Mouse (Mus musculus) MEL (cell line): Measurements from ENCODE around the gene Prmt1. TPM values are rescaled to one million over a fixed set of nuclear protein-coding genes. Genes with fewer than 3 reads are reported as not detected.

Source experiments
- DNase-seq: peaks from one replicate; pipeline ENCODE4 v3.0.0; 2011; ENCODE audit warnings: low read depth, low spot score
- H3K27ac ChIP-seq: 2 replicates; pipeline ENCODE4 v1.5.1; 2012; ENCODE audit warnings: low read depth, mild to moderate bottlenecking, control low read depth, low read length, moderate library complexity; ENCODE audit not compliant: control insufficient read depth
- H3K27me3 ChIP-seq, 2 experiments: fragments of 150-350 bp in 1 of 2; sonication (generic) in 1 of 2; 2 replicates each; pipeline ENCODE4 v1.6.1; 2012; ENCODE audit warnings: low read length in 2 of 2, mild to moderate bottlenecking in 2 of 2, improper control_type of control experiment in 1 of 2, moderate library complexity in 1 of 2; ENCODE audit not compliant: insufficient read depth in 2 of 2, control insufficient read depth in 1 of 2
- H3K36me3 ChIP-seq, 2 experiments: 2 replicates each; pipeline ENCODE4 v1.6.1; 2012 to 2014; ENCODE audit warnings: low read length in 2 of 2, improper control_type of control experiment in 1 of 2, inconsistent platforms in 1 of 2, mild to moderate bottlenecking in 1 of 2; ENCODE audit not compliant: insufficient read depth in 2 of 2, control insufficient read depth in 1 of 2
- H3K4me1 ChIP-seq, 2 experiments: fragments of 150-350 bp in 1 of 2; sonication (generic) in 1 of 2; 2 replicates each; pipeline ENCODE4 v1.6.1; 2012; ENCODE audit warnings: low read length in 2 of 2, improper control_type of control experiment in 1 of 2, mild to moderate bottlenecking in 1 of 2; ENCODE audit not compliant: insufficient read depth in 2 of 2, control insufficient read depth in 1 of 2
- H3K4me3 ChIP-seq, 2 experiments: fragments of 150-350 bp in 1 of 2; sonication (generic) in 1 of 2; 2 replicates each; pipeline ENCODE4 v1.5.1; 2012; ENCODE audit warnings: low read depth in 2 of 2, low read length in 2 of 2, mild to moderate bottlenecking in 2 of 2, moderate library complexity in 2 of 2, control low read depth in 1 of 2, improper control_type of control experiment in 1 of 2; ENCODE audit not compliant: control insufficient read depth in 1 of 2, insufficient read depth in 1 of 2
- H3K79me2 ChIP-seq: 2 replicates; pipeline ENCODE4 v1.6.1; 2012; ENCODE audit warnings: mild to moderate bottlenecking, low read length, moderate library complexity; ENCODE audit not compliant: control insufficient read depth, poor library complexity, insufficient read depth
- H3K9ac ChIP-seq: 2 replicates; pipeline ENCODE4 v1.6.1; 2012; ENCODE audit warnings: low read depth, mild to moderate bottlenecking, control low read depth, low read length, moderate library complexity; ENCODE audit not compliant: control insufficient read depth, poor library complexity, severe bottlenecking
- H3K9me3 ChIP-seq: fragments of 150-350 bp; sonication (generic); replicated peaks from 2 replicates; pipeline ENCODE4 v1.6.1; 2012; ENCODE audit warnings: mild to moderate bottlenecking, low read length, improper control_type of control experiment, moderate library complexity; ENCODE audit not compliant: insufficient read depth
- BHLHE40 ChIP-seq: IDR thresholded peaks from 2 replicates; pipeline ENCODE4 v1.6.1; 2012; ENCODE audit warnings: low read depth, mild to moderate bottlenecking, inconsistent platforms, low read length, improper control_type of control experiment, borderline replicate concordance
- CTCF ChIP-seq, 3 experiments: IDR thresholded peaks in 2 of 3; conservative IDR thresholded peaks in 1 of 3; 2 replicates each; pipeline ENCODE4 v1.5.1; 2011 to 2012; ENCODE audit warnings: low read length in 3 of 3, low read depth in 2 of 3, mild to moderate bottlenecking in 2 of 3, improper control_type of control experiment in 1 of 3, inconsistent platforms in 1 of 3, mixed read lengths in 1 of 3, moderate library complexity in 1 of 3; ENCODE audit not compliant: control insufficient read depth in 1 of 3, insufficient read depth in 1 of 3, poor library complexity in 1 of 3, severe bottlenecking in 1 of 3
- E2F4 ChIP-seq: IDR thresholded peaks from 2 replicates; pipeline ENCODE4 v1.6.1; 2011; ENCODE audit warnings: low read depth, low read length, improper control_type of control experiment, borderline replicate concordance
- EP300 ChIP-seq, 2 experiments: IDR thresholded peaks; 2 replicates each; pipeline ENCODE4 v1.6.1; 2011; ENCODE audit warnings: improper control_type of control experiment in 2 of 2, low read length in 2 of 2, low read depth in 1 of 2, mild to moderate bottlenecking in 1 of 2
- GABPA ChIP-seq: IDR thresholded peaks from 2 replicates; pipeline ENCODE4 v1.6.1; 2012; ENCODE audit warnings: low read depth, mild to moderate bottlenecking, inconsistent platforms, low read length, improper control_type of control experiment, moderate library complexity
- HCFC1 ChIP-seq: IDR thresholded peaks from 2 replicates; pipeline ENCODE4 v1.6.1; 2012; ENCODE audit warnings: low read depth, mild to moderate bottlenecking, inconsistent platforms, low read length, improper control_type of control experiment, moderate library complexity
- JUND ChIP-seq: IDR thresholded peaks from 2 replicates; pipeline ENCODE4 v1.6.1; 2011; ENCODE audit warnings: low read depth, mild to moderate bottlenecking, improper control_type of control experiment, low read length
- MAFK ChIP-seq: IDR thresholded peaks from 2 replicates; pipeline ENCODE4 v1.6.1; 2011; ENCODE audit warnings: low read depth, mild to moderate bottlenecking, low read length, improper control_type of control experiment, borderline replicate concordance
- MAX ChIP-seq: IDR thresholded peaks from 2 replicates; pipeline ENCODE4 v1.6.1; 2011; ENCODE audit warnings: low read length, improper control_type of control experiment
- MYB ChIP-seq: IDR thresholded peaks from 2 replicates; pipeline ENCODE4 v1.6.1; 2011; ENCODE audit warnings: mild to moderate bottlenecking, low read depth, low read length, improper control_type of control experiment
- POLR2A ChIP-seq, 2 experiments: IDR thresholded peaks; 2 replicates each; pipeline ENCODE4 v1.6.1; 2011 to 2012; ENCODE audit warnings: low read length in 2 of 2, mild to moderate bottlenecking in 2 of 2, control low read depth in 1 of 2, improper control_type of control experiment in 1 of 2, low read depth in 1 of 2, moderate library complexity in 1 of 2; ENCODE audit not compliant: control insufficient read depth in 1 of 2, insufficient read depth in 1 of 2, poor library complexity in 1 of 2
- POLR2AphosphoS5 ChIP-seq: IDR thresholded peaks from 2 replicates; pipeline ENCODE4 v1.6.1; 2012; ENCODE audit warnings: low read depth, borderline replicate concordance, mild to moderate bottlenecking, inconsistent platforms, low read length, moderate library complexity, mixed read lengths
- RCOR1 ChIP-seq: IDR thresholded peaks from 2 replicates; pipeline ENCODE4 v1.6.1; 2012; ENCODE audit warnings: low read depth, mild to moderate bottlenecking, inconsistent platforms, low read length, improper control_type of control experiment
- SIN3A ChIP-seq: IDR thresholded peaks from 2 replicates; pipeline ENCODE4 v1.6.1; 2012; ENCODE audit warnings: low read length, improper control_type of control experiment, inconsistent platforms
- TAL1 ChIP-seq: IDR thresholded peaks from 2 replicates; pipeline ENCODE4 v1.6.1; 2012; ENCODE audit warnings: mild to moderate bottlenecking, inconsistent platforms, low read length, moderate library complexity, mixed read lengths
- TCF12 ChIP-seq: IDR thresholded peaks from 2 replicates; pipeline ENCODE4 v1.6.1; 2014; ENCODE audit warnings: low read depth, mild to moderate bottlenecking, inconsistent platforms, low read length, improper control_type of control experiment, moderate library complexity
- ZC3H11A ChIP-seq: IDR thresholded peaks from 2 replicates; pipeline ENCODE4 v1.6.1; 2012; ENCODE audit warnings: low read depth, mild to moderate bottlenecking, inconsistent platforms, low read length, improper control_type of control experiment
- polyA plus RNA-seq, 2 experiments: library from polyadenylated mRNA; stranded (reverse) in 1 of 2; unstranded in 1 of 2; fragments of >175 nt in 1 of 2; fragments of >200 nt in 1 of 2; gene quantifications; 2 replicates each; pipeline versions ENCODE4 v1.2.1 to v1.2.4; 2012; ENCODE audit warnings: low replicate concordance in 2 of 2, low read depth in 1 of 2; ENCODE audit not compliant: insufficient read length in 2 of 2, insufficient read depth in 1 of 2, missing spikeins in 1 of 2
- total RNA-seq: library from RNA; depleted of rRNA; stranded (reverse); fragments of 300-350 nt; gene quantifications from 2 replicates; pipeline ENCODE4 v1.2.3, GENCODE M21; 2012

Prmt1 gene
- total and polyA plus RNA-seq, 3 experiments: 254 to 715 (median 317) TPM

GRCm38 (mm10) chr7:45007141-45007540 is 20.8 kb upstream of the Prmt1 start:
- peaks cover 0 to 4% of the 10 kb centered on the region in 2 experiments; a peak in 2 of 4 replicates for H3K36me3 ChIP-seq
- H3K9ac ChIP-seq: no peak overlapping the region
- H3K79me2 ChIP-seq: no peaks in the 10 kb centered on the region
- no peak for TF ChIP-seq EP300 (IDR thresholded peaks at IDR 0.05; ENCODE audit: low read depth in 1 of 2, low read length in 2 of 2)
- no peak for TF ChIP-seq TCF12
- no peak for TF ChIP-seq HCFC1
- no peak overlapping the region for H3K4me3 ChIP-seq
- DNase-seq: no peak
- no peaks in the 10 kb centered on the region for H3K4me1 ChIP-seq
- H3K27ac ChIP-seq: no peak overlapping the region
- H3K27me3 ChIP-seq: no peaks in the 10 kb centered on the region
- no peaks in the 10 kb centered on the region for H3K9me3 ChIP-seq

- TF ChIP-seq TAL1 (no peak), BHLHE40 (no peak), MAX (no peak), SIN3A (no peak), MAFK (no peak), E2F4 (no peak), MYB (no peak), ZC3H11A (no peak), POLR2A (IDR thresholded peaks at IDR 0.05; ENCODE audit: control insufficient read depth in 1 of 2, insufficient read depth in 1 of 2, low read depth in 1 of 2, low read length in 2 of 2, poor library complexity in 1 of 2) (no peak), RCOR1 (no peak), CTCF (IDR thresholded peaks at IDR 0.05 in 2 of 3, conservative IDR thresholded peaks at IDR 0.05 in 1 of 3; ENCODE audit: control insufficient read depth in 1 of 3, insufficient read depth in 1 of 3, low read depth in 2 of 3, low read length in 3 of 3, poor library complexity in 1 of 3, severe bottlenecking in 1 of 3) (no peak), JUND (no peak), POLR2AphosphoS5 (no peak), GABPA (no peak)
- Histone ChIP-seq H3K4me3 (no peak overlapping the region), H3K27ac (no peak overlapping the region), H3K4me1 (no peaks in the 10 kb centered on the region), H3K9ac (no peak overlapping the region), H3K27me3 (no peaks in the 10 kb centered on the region), H3K9me3 (no peaks in the 10 kb centered on the region), H3K79me2 (no peaks in the 10 kb centered on the region), H3K36me3 (peaks cover 0 to 4% of the 10 kb centered on the region in 2 experiments; a peak in 2 of 4 replicates)
- DNase-seq: no peak
These were observed 20.1 kb upstream of the Prmt1 start for GRCm38 (mm10) chr7:45006503-45006902.
